Mouse (Mus musculus): ENCODE results near the gene Dgkh. TPM values are rescaled to one million over a fixed set of nuclear protein-coding genes. Genes with fewer than 3 reads are reported as not detected.
"Not testable (repeated sequence)": the region's sequence is repeated elsewhere in the genome, so short reads cannot be mapped to it uniquely, and the experiment has no call there.

Dgkh gene
- polyA plus RNA-seq, 1 experiment from 2014 or later: 4.6 TPM

GRCm38 (mm10) chr14:78724414-78725306 is 7.9 kb downstream of the Dgkh start:
- DNase-seq (ENCODE audit: low spot score) (peak; percentile 64), ATAC-seq (peak; percentile 88)
- H3K4me2 ChIP-seq (replicated peaks; ENCODE audit: low read depth, low read length): peak overlapping the region; percentile 86
- H3K9ac ChIP-seq (replicated peaks; ENCODE audit: low read depth): peak overlapping the region; percentile 46
- no peaks in the 10 kb centered on the region for H3K27me3 ChIP-seq (replicated peaks; ENCODE audit: insufficient read depth, low read length)
- TF ChIP-seq EP300 (IDR thresholded peaks at IDR 0.05) (no peak), CTCF (IDR thresholded peaks at IDR 0.05) (peak; percentile 61)
- H3K4me3 ChIP-seq (ENCODE audit: low read depth, low read length): peak overlapping the region; percentile 56
- WGBS: 3% methylated on average over 51 of the region's 52 CpGs
- H3K36me3 ChIP-seq (ENCODE audit: insufficient read depth, low read length): no peaks in the 10 kb centered on the region
- peak overlapping the region; percentile 87 for H3K27ac ChIP-seq (ENCODE audit: low read length)
- H3K4me1 ChIP-seq (ENCODE audit: insufficient read depth, low read depth, low read length): 0 out of 2 replicates have a peak, but pooled peaks cover 5% of the 10 kb centered on the region
- no peaks in the 10 kb centered on the region for H3K9me3 ChIP-seq (ENCODE audit: low read length)

GRCm38 (mm10) chr14:78723655-78724054 is 8.9 kb downstream of the Dgkh start:
- not testable (repeated sequence) for DNase-seq (ENCODE audit: low spot score); H3K4me1 ChIP-seq (ENCODE audit: insufficient read depth, low read depth, low read length); H3K4me3 ChIP-seq (ENCODE audit: low read depth, low read length); H3K27me3 ChIP-seq (replicated peaks; ENCODE audit: insufficient read depth, low read length); H3K4me2 ChIP-seq (replicated peaks; ENCODE audit: low read depth, low read length); H3K27ac ChIP-seq (ENCODE audit: low read length); ATAC-seq; H3K9me3 ChIP-seq (ENCODE audit: low read length); H3K9ac ChIP-seq (replicated peaks; ENCODE audit: low read depth); H3K36me3 ChIP-seq (ENCODE audit: insufficient read depth, low read length)
- WGBS: 88% methylated on average over 4 of the region's 4 CpGs

GRCm38 (mm10) chr14:78722031-78722430 is 10.5 kb downstream of the Dgkh start:
- H3K4me3 ChIP-seq (ENCODE audit: low read depth, low read length): no peak overlapping the region
- TF ChIP-seq CTCF (IDR thresholded peaks at IDR 0.05): no peak
- no peak for TF ChIP-seq EP300 (IDR thresholded peaks at IDR 0.05)
- no peaks in the 10 kb centered on the region for H3K9me3 ChIP-seq (ENCODE audit: low read length)
- H3K4me2 ChIP-seq (replicated peaks; ENCODE audit: low read depth, low read length): no peak overlapping the region
- H3K27me3 ChIP-seq (replicated peaks; ENCODE audit: insufficient read depth, low read length): no peaks in the 10 kb centered on the region
- no peak overlapping the region for H3K27ac ChIP-seq (ENCODE audit: low read length)
- no peaks in the 10 kb centered on the region for H3K36me3 ChIP-seq (ENCODE audit: insufficient read depth, low read length)
- WGBS: 45% methylated on average over 3 of the region's 5 CpGs
- no peak for ATAC-seq
- H3K4me1 ChIP-seq (ENCODE audit: insufficient read depth, low read depth, low read length): 0 out of 2 replicates have a peak, but pooled peaks cover 5% of the 10 kb centered on the region
- no peak overlapping the region for H3K9ac ChIP-seq (replicated peaks; ENCODE audit: low read depth)
- no peak for DNase-seq (ENCODE audit: low spot score)

GRCm38 (mm10) chr14:78716035-78716434 is 16.5 kb downstream of the Dgkh start:
- Histone ChIP-seq H3K27ac (ENCODE audit: low read length) (no peak overlapping the region), H3K4me2 (replicated peaks; ENCODE audit: low read depth, low read length) (no peak overlapping the region), H3K27me3 (replicated peaks; ENCODE audit: insufficient read depth, low read length) (no peaks in the 10 kb centered on the region), H3K4me3 (ENCODE audit: low read depth, low read length) (no peak overlapping the region), H3K9ac (replicated peaks; ENCODE audit: low read depth) (no peak overlapping the region), H3K4me1 (ENCODE audit: insufficient read depth, low read depth, low read length) (no peaks in the 10 kb centered on the region), H3K36me3 (ENCODE audit: insufficient read depth, low read length) (no peaks in the 10 kb centered on the region), H3K9me3 (ENCODE audit: low read length) (no peaks in the 10 kb centered on the region)
- 83% methylated on average over 7 of the region's 7 CpGs for WGBS
- ATAC-seq (no peak), DNase-seq (ENCODE audit: low spot score) (no peak)
- TF ChIP-seq CTCF (IDR thresholded peaks at IDR 0.05): no peak
- TF ChIP-seq EP300 (IDR thresholded peaks at IDR 0.05): no peak

GRCm38 (mm10) chr14:78712565-78713148 is 19.9 kb downstream of the Dgkh start:
- peak; percentile 77 for ATAC-seq
- H3K36me3 ChIP-seq (ENCODE audit: insufficient read depth, low read length): no peaks in the 10 kb centered on the region
- 39% methylated on average over 20 of the region's 20 CpGs for WGBS

GRCm38 (mm10) chr14:78710647-78711046 is 21.9 kb downstream of the Dgkh start:
- no peak overlapping the region for H3K27ac ChIP-seq (ENCODE audit: low read length)
- no peak overlapping the region for H3K4me3 ChIP-seq (ENCODE audit: low read depth, low read length)
- DNase-seq (ENCODE audit: low spot score) (no peak), ATAC-seq (no peak)
- no peaks in the 10 kb centered on the region for H3K36me3 ChIP-seq (ENCODE audit: insufficient read depth, low read length)
- no peaks in the 10 kb centered on the region for H3K27me3 ChIP-seq (replicated peaks; ENCODE audit: insufficient read depth, low read length)
- TF ChIP-seq CTCF (IDR thresholded peaks at IDR 0.05): no peak
- no peak for TF ChIP-seq EP300 (IDR thresholded peaks at IDR 0.05)
- no peak overlapping the region for H3K9ac ChIP-seq (replicated peaks; ENCODE audit: low read depth)
- H3K4me1 ChIP-seq (ENCODE audit: insufficient read depth, low read depth, low read length): no peaks in the 10 kb centered on the region
- no peak overlapping the region for H3K4me2 ChIP-seq (replicated peaks; ENCODE audit: low read depth, low read length)
- 58% methylated on average over 4 of the region's 4 CpGs for WGBS
- H3K9me3 ChIP-seq (ENCODE audit: low read length): no peaks in the 10 kb centered on the region

More at GRCm38 (mm10) chr14:78712565-78713148, 19.9 kb downstream of the Dgkh start:
- H3K4me1 ChIP-seq (ENCODE audit: insufficient read depth, low read depth, low read length): no peaks in the 10 kb centered on the region
- TF ChIP-seq EP300 (IDR thresholded peaks at IDR 0.05) (no peak), CTCF (IDR thresholded peaks at IDR 0.05) (no peak)
- no peaks in the 10 kb centered on the region for H3K9me3 ChIP-seq (ENCODE audit: low read length)
- DNase-seq (ENCODE audit: low spot score): peak; percentile 49
- no peak overlapping the region for H3K4me2 ChIP-seq (replicated peaks; ENCODE audit: low read depth, low read length)
- no peak overlapping the region for H3K4me3 ChIP-seq (ENCODE audit: low read depth, low read length)
- no peak overlapping the region for H3K9ac ChIP-seq (replicated peaks; ENCODE audit: low read depth)
- H3K27me3 ChIP-seq (replicated peaks; ENCODE audit: insufficient read depth, low read length): no peaks in the 10 kb centered on the region
- H3K27ac ChIP-seq (ENCODE audit: low read length): no peak overlapping the region

Data from lung, postnatal 0 days (tissue).